Mouse (Mus musculus) kidney, embryonic 16.5 days (tissue): Measurements from ENCODE around the gene Jchain. TPM values are rescaled to one million over a fixed set of nuclear protein-coding genes. Genes with fewer than 3 reads are reported as not detected.

Experiments used
- ATAC-seq: fragments of 200-750 bp; cut with Nextera tagmentation; 2 replicates; pipeline ENCODE4 v1.8.0; 2017; ENCODE audit warnings: moderate TSS enrichment; ENCODE audit not compliant: low FRiP score, low TSS enrichment
- H3K27ac ChIP-seq: fragments of 300-500 bp; sonication (generic); 2 replicates; pipeline ENCODE4 v1.5.1; 2014; ENCODE audit warnings: low read length
- H3K27me3 ChIP-seq: fragments of 300-500 bp; sonication (generic); 2 replicates; pipeline ENCODE4 v1.6.1; 2014; ENCODE audit warnings: low read length, control low read depth, mixed read lengths; ENCODE audit not compliant: insufficient read depth
- H3K36me3 ChIP-seq: fragments of 300-500 bp; sonication (generic); 2 replicates; pipeline ENCODE4 v1.6.1; 2014; ENCODE audit warnings: low read length, control low read depth, mixed read lengths; ENCODE audit not compliant: insufficient read depth
- H3K4me1 ChIP-seq: fragments of 300-500 bp; sonication (generic); 2 replicates; pipeline ENCODE4 v1.6.1; 2014; ENCODE audit warnings: low read length, control low read depth, mixed read lengths; ENCODE audit not compliant: insufficient read depth
- H3K4me2 ChIP-seq: fragments of 300-500 bp; sonication (generic); replicated peaks from 2 replicates; pipeline ENCODE4 v1.6.1; 2014; ENCODE audit warnings: low read depth, low read length
- H3K4me3 ChIP-seq: fragments of 300-500 bp; sonication (generic); 2 replicates; pipeline ENCODE4 v1.5.1; 2014; ENCODE audit warnings: mild to moderate bottlenecking, low read length
- H3K9ac ChIP-seq: fragments of 300-500 bp; sonication (generic); replicated peaks from 2 replicates; pipeline ENCODE4 v1.6.1; 2014; ENCODE audit warnings: low read length
- H3K9me3 ChIP-seq: fragments of 300-500 bp; sonication (generic); 2 replicates; pipeline ENCODE4 v1.6.1; 2016; ENCODE audit warnings: low read length, control low read depth
- WGBS: fragments of 180-500 bp; shearing (Covaris S2); extraction: QIAGEN DNeasy Blood & Tissue Kit; methylation state at CpG from one replicate; pipeline ENCODE4 v1.1.7; 2014; 5-methylcytosine and 5-hydroxymethylcytosine counted together
- polyA plus RNA-seq: library from polyadenylated mRNA; unstranded; fragments of >200 nt; fragmentation: Nextera tagmentation; extraction: Ambion mirVana; gene quantifications from 2 replicates; pipeline ENCODE4 v1.2.1, GENCODE M21; 2015

The Jchain gene
- polyA plus RNA-seq, 1 experiment from 2014 or later, result 0.11 TPM

- Histone ChIP-seq H3K27me3 (no peaks in the 10 kb centered on the region), H3K4me2 (no peak overlapping the region), H3K27ac (no peak overlapping the region), H3K4me3 (no peak overlapping the region), H3K9me3 (no peaks in the 10 kb centered on the region), H3K36me3 (no peaks in the 10 kb centered on the region), H3K9ac (no peak overlapping the region), H3K4me1 (no peaks in the 10 kb centered on the region)
- ATAC-seq, result no peak
- 64% methylated on average over 1 of the region's 1 CpGs for WGBS
Observed at GRCm38 (mm10) chr5:88530908-88531307, 3.2 kb upstream of the Jchain start.

- Histone ChIP-seq H3K9me3 (no peaks in the 10 kb centered on the region), H3K4me2 (no peak overlapping the region), H3K27ac (no peak overlapping the region), H3K36me3 (no peaks in the 10 kb centered on the region), H3K27me3 (no peaks in the 10 kb centered on the region), H3K9ac (no peak overlapping the region), H3K4me1 (no peaks in the 10 kb centered on the region), H3K4me3 (no peak overlapping the region)
- no peak; the same call in 1 of the 2 replicates for ATAC-seq
- 3% methylated on average over 2 of the region's 2 CpGs for WGBS
Observed at GRCm38 (mm10) chr5:88519232-88519631, 8.5 kb downstream of the Jchain start.

GRCm38 (mm10) chr5:88508990-88509389, 18.7 kb downstream of the Jchain start:
- no peaks in the 10 kb centered on the region for H3K36me3 ChIP-seq
- no peak overlapping the region for H3K9ac ChIP-seq
- no peak overlapping the region for H3K27ac ChIP-seq
- no peak overlapping the region for H3K4me2 ChIP-seq
- 88% methylated on average over 1 of the region's 1 CpGs for WGBS
- no peak for ATAC-seq
- no peaks in the 10 kb centered on the region for H3K27me3 ChIP-seq
- no peak overlapping the region for H3K4me3 ChIP-seq
- no peaks in the 10 kb centered on the region for H3K4me1 ChIP-seq
- H3K9me3 ChIP-seq, result no peaks in the 10 kb centered on the region

- Histone ChIP-seq H3K4me1 (no peaks in the 10 kb centered on the region), H3K27me3 (no peaks in the 10 kb centered on the region), H3K9me3 (no peaks in the 10 kb centered on the region), H3K27ac (no peak overlapping the region), H3K4me3 (no peak overlapping the region), H3K4me2 (no peak overlapping the region), H3K9ac (no peak overlapping the region), H3K36me3 (no peaks in the 10 kb centered on the region)
- ATAC-seq, result no peak
- 48% methylated on average over 1 of the region's 1 CpGs for WGBS
Observed at GRCm38 (mm10) chr5:88508555-88508954, 19.1 kb downstream of the Jchain start.

- no peak for ATAC-seq
Observed at GRCm38 (mm10) chr5:88499781-88500180, 27.9 kb downstream of the Jchain start.

GRCm38 (mm10) chr5:88491111-88491510, 36.6 kb downstream of the Jchain start:
- Histone ChIP-seq H3K9ac (no peak overlapping the region), H3K4me1 (no peaks in the 10 kb centered on the region), H3K4me3 (no peak overlapping the region), H3K9me3 (no peaks in the 10 kb centered on the region), H3K4me2 (no peak overlapping the region), H3K36me3 (no peaks in the 10 kb centered on the region), H3K27me3 (no peaks in the 10 kb centered on the region), H3K27ac (no peak overlapping the region)
- no peak for ATAC-seq
- 86% methylated on average over 5 of the region's 5 CpGs for WGBS

More at GRCm38 (mm10) chr5:88499781-88500180, 27.9 kb downstream of the Jchain start:
- Histone ChIP-seq H3K9ac (no peak overlapping the region), H3K27me3 (no peaks in the 10 kb centered on the region), H3K27ac (no peak overlapping the region), H3K9me3 (no peaks in the 10 kb centered on the region), H3K4me2 (no peak overlapping the region), H3K4me1 (no peaks in the 10 kb centered on the region), H3K4me3 (no peak overlapping the region), H3K36me3 (no peaks in the 10 kb centered on the region)
- 90% methylated on average over 3 of the region's 3 CpGs for WGBS

GRCm38 (mm10) chr5:88489004-88489403, 38.7 kb downstream of the Jchain start:
- no peak for ATAC-seq
- Histone ChIP-seq H3K4me2 (no peak overlapping the region), H3K9me3 (no peaks in the 10 kb centered on the region), H3K27ac (no peak overlapping the region), H3K4me3 (no peak overlapping the region), H3K4me1 (no peaks in the 10 kb centered on the region), H3K9ac (no peak overlapping the region), H3K36me3 (no peaks in the 10 kb centered on the region), H3K27me3 (no peaks in the 10 kb centered on the region)
- WGBS, result 63% methylated on average over 2 of the region's 2 CpGs

- H3K4me1 ChIP-seq, result no peaks in the 10 kb centered on the region
- ATAC-seq, result no peak
- H3K4me2 ChIP-seq, result no peak within 1 kb of the TSS
Observed at GRCm38 (mm10) chr5:88487675-88488074, 40.0 kb downstream of the Jchain start, which contains the start of gene Enam. TSS of gene Enam (plus strand) at chr5:88487975.

More at GRCm38 (mm10) chr5:88487675-88488074, 40.0 kb downstream of the Jchain start, which contains the start of gene Enam:
- no peaks in the 10 kb centered on the region for H3K36me3 ChIP-seq
- no peak within 1 kb of the TSS for H3K4me3 ChIP-seq
- H3K27ac ChIP-seq, result no peak within 1 kb of the TSS
- H3K27me3 ChIP-seq, result no peaks in the 10 kb centered on the region
- H3K9me3 ChIP-seq, result no peaks in the 10 kb centered on the region
- no peak within 1 kb of the TSS for H3K9ac ChIP-seq

Other genes with a start within 250 kb of the Jchain start
- gene Prol1, start 210.6 kb downstream of the Jchain start, polyA plus RNA-seq, result not detected in 2 replicates
- not detected in 2 replicates for gene Amtn, start 151.8 kb downstream of the Jchain start, polyA plus RNA-seq
- not detected in 2 replicates for gene Ambn, start 71.9 kb downstream of the Jchain start, polyA plus RNA-seq
- gene Enam, start 39.9 kb downstream of the Jchain start, polyA plus RNA-seq, result not detected in 2 replicates
- 73.1 and 78.0 TPM in 2 replicates for gene Utp3, start 26.6 kb upstream of the Jchain start, polyA plus RNA-seq
- 15.3 and 16.8 TPM in 2 replicates for gene Rufy3, start 37.1 kb upstream of the Jchain start, polyA plus RNA-seq
- 36.1 and 59.0 TPM in 2 replicates for gene Grsf1, start 148.3 kb upstream of the Jchain start, polyA plus RNA-seq
- 10.3 and 12.1 TPM in 2 replicates for gene Mob1b, start 193.0 kb upstream of the Jchain start, polyA plus RNA-seq
- 41.4 and 47.1 TPM in 2 replicates for gene Dck, start 237.1 kb upstream of the Jchain start, polyA plus RNA-seq